Mouse (Mus musculus): Measurements from ENCODE around the gene Scarf1. TPM values are rescaled to one million over a fixed set of nuclear protein-coding genes. Genes with fewer than 3 reads are reported as not detected.

Scarf1 gene
- total and polyA plus RNA-seq, 3 experiments: 0.24 to 0.90 (median 0.76) TPM

DNA sequence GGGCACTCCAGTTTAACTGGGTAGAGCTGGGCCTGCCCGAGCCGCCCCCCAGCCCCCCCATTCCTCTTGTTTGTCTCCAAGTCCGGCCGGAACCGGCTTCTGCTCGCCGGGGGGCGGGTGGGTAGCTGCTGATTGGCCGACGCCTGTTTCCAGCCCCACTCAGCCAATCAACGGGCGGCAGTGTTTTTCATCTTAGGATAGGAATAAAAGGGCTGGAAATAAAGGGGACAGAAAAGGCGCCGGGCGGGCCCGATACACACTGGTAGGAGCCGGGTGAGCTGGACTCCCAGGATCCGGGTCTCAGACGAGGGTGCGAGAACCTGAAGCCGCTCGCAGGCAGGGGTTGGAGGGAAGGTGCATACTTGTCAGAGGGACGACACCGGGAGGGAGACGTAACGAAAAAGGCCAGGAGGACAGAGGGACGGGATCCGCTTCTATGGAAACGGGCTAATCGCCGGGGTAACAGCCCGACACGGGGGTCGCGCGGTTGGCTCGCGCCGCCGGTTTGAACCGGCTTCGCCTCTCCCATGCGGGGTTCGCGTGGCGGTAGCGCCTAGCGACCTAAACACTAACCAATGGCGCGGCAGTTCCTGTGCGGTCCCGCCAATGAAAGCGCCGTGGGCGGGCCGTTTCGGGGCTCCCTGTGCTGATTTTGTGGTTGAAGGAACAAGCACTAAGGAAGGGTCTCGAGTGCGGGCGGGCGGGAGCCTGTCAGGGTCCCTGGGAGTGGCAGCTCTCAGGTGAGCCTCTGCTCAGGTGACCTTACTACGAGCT, 18.3 kb downstream of the Scarf1 start, which contains the start of gene Slc43a2 (continued):
- TF ChIP-seq CHD2 (IDR thresholded peaks at IDR 0.05; ENCODE audit: low read length) (peak; percentile 84), ZMIZ1 (IDR thresholded peaks at IDR 0.05; ENCODE audit: low read depth, low read length) (peak; percentile 78; the same call in 1 of the 2 replicates), PAX5 (IDR thresholded peaks at IDR 0.05; ENCODE audit: low read length) (no peak), MAFK (IDR thresholded peaks at IDR 0.05; ENCODE audit: insufficient replicate concordance, low read length) (no peak), MYC (IDR thresholded peaks at IDR 0.05; ENCODE audit: low read depth, low read length) (peak; percentile 93), NRF1 (IDR thresholded peaks at IDR 0.05; ENCODE audit: low read depth, low read length) (peak; percentile 49; the same call in 1 of the 2 replicates), MAZ (IDR thresholded peaks at IDR 0.05; ENCODE audit: low read depth, low read length) (0 out of 2 replicates have a peak, but pooled peaks have one; percentile 33), MEF2A (IDR thresholded peaks at IDR 0.05; ENCODE audit: borderline replicate concordance, low read depth, low read length) (0 out of 2 replicates have a peak, but pooled peaks have one; percentile 18)

- peaks cover 6 to 46% of the 10 kb centered on the region in 2 experiments for H3K4me1 ChIP-seq (ENCODE audit: control insufficient read depth in 1 of 2, insufficient read depth in 2 of 2)
- H3K79me2 ChIP-seq (replicated peaks; ENCODE audit: control insufficient read depth, extremely low read depth, insufficient read depth, poor library complexity, severe bottlenecking): no peaks in the 10 kb centered on the region
- H3K27me3 ChIP-seq (replicated peaks): no peaks in the 10 kb centered on the region
- H3K27ac ChIP-seq (ENCODE audit: insufficient read depth, low read depth): peak overlapping the region; percentile 37; the same call in 1 of the 2 replicates
- H3K9me3 ChIP-seq (replicated peaks; ENCODE audit: low read length): no peaks in the 10 kb centered on the region
- DNase-seq (ENCODE audit: extremely low read depth): peak; percentile 88
- peak overlapping the region; percentile 57 to 80 (median 71) for H3K4me3 ChIP-seq (replicated peaks in 1 of 3; ENCODE audit: low read depth in 2 of 3, low read length in 2 of 3, poor library complexity in 1 of 3)
- peaks cover 0 to 15% of the 10 kb centered on the region in 2 experiments for H3K36me3 ChIP-seq (replicated peaks in 1 of 2; ENCODE audit: control insufficient read depth in 1 of 2, insufficient read depth in 1 of 2, low read length in 1 of 2)
- peak; percentile 19; the same call in 1 of the 2 replicates for TF ChIP-seq UBTF (IDR thresholded peaks at IDR 0.05; ENCODE audit: low read depth, low read length)
- 0 out of 2 replicates have a peak, but pooled peaks have one; percentile 15 for TF ChIP-seq NELFE (IDR thresholded peaks at IDR 0.05; ENCODE audit: low read depth, low read length)
- peak; percentile 68 for TF ChIP-seq ETS1 (conservative IDR thresholded peaks at IDR 0.05; ENCODE audit: low read depth, low read length)
- TF ChIP-seq EP300 (IDR thresholded peaks at IDR 0.05; ENCODE audit: low read length): peak; percentile 32; the same call in 1 of the 2 replicates
- TF ChIP-seq MXI1 (IDR thresholded peaks at IDR 0.05; ENCODE audit: low read depth, low read length): peak; percentile 84
- 0 out of 2 replicates have a peak, but pooled peaks have one; percentile 16 for TF ChIP-seq MAZ (IDR thresholded peaks at IDR 0.05; ENCODE audit: low read depth, low read length)
- no peak for TF ChIP-seq ZC3H11A (IDR thresholded peaks at IDR 0.05; ENCODE audit: low read depth, low read length)
- peak; percentile 81 for TF ChIP-seq MAX (IDR thresholded peaks at IDR 0.05; ENCODE audit: low read length)
- TF ChIP-seq SIN3A (IDR thresholded peaks at IDR 0.05; ENCODE audit: low read length): peak; percentile 91
- peak; percentile 25; the same call in 1 of the 2 replicates for TF ChIP-seq ZKSCAN1 (IDR thresholded peaks at IDR 0.05; ENCODE audit: borderline replicate concordance, low read depth, low read length)
- TF ChIP-seq GABPA (IDR thresholded peaks at IDR 0.05; ENCODE audit: insufficient replicate concordance, low read depth, low read length): no peak
- TF ChIP-seq MAFK (IDR thresholded peaks at IDR 0.05; ENCODE audit: insufficient replicate concordance, low read length): peak; percentile 93
- peak; percentile 87 for TF ChIP-seq TBP (conservative IDR thresholded peaks at IDR 0.05; ENCODE audit: low read depth, low read length)
- TF ChIP-seq POLR2A (IDR thresholded peaks at IDR 0.05; ENCODE audit: low read depth, low read length): peak; percentile 69; the same call in 1 of the 2 replicates
- no peak for TF ChIP-seq JUND (conservative IDR thresholded peaks at IDR 0.05; ENCODE audit: low read depth, low read length)
- no peak; the same call in 1 of the 2 replicates for TF ChIP-seq RAD21 (IDR thresholded peaks at IDR 0.05; ENCODE audit: low read depth, low read length)
- peak; percentile 64 for TF ChIP-seq HCFC1 (IDR thresholded peaks at IDR 0.05; ENCODE audit: low read depth, low read length)
- TF ChIP-seq MYC (IDR thresholded peaks at IDR 0.05; ENCODE audit: low read depth, low read length): peak; percentile 84
- no peak for TF ChIP-seq MEF2A (IDR thresholded peaks at IDR 0.05; ENCODE audit: borderline replicate concordance, low read depth, low read length)
- TF ChIP-seq CHD2 (IDR thresholded peaks at IDR 0.05; ENCODE audit: low read length): no peak
- peak; percentile 11; the same call in 1 of the 2 replicates for TF ChIP-seq USF2 (conservative IDR thresholded peaks at IDR 0.05; ENCODE audit: low read depth, low read length)
- peak; percentile 54; the same call in 1 of the 2 replicates for TF ChIP-seq IRF4 (IDR thresholded peaks at IDR 0.05; ENCODE audit: low read depth, low read length)
- TF ChIP-seq PAX5 (IDR thresholded peaks at IDR 0.05; ENCODE audit: low read length): no peak
- TF ChIP-seq ZNF384 (IDR thresholded peaks at IDR 0.05; ENCODE audit: low read depth, low read length): peak; percentile 99
- TF ChIP-seq TCF12 (IDR thresholded peaks at IDR 0.05; ENCODE audit: low read depth, low read length): peak; percentile 56; the same call in 1 of the 2 replicates
- TF ChIP-seq ELF1 (IDR thresholded peaks at IDR 0.05; ENCODE audit: low read depth, low read length): peak; percentile 83
- peak overlapping the region; percentile 83 for H3K4me2 ChIP-seq (ENCODE audit: insufficient read depth, low read depth, poor library complexity, severe bottlenecking)
- dilution Hi-C loops (cut with MboI; ENCODE audit: extremely low pct_ligation_motif_present, extremely low pct_unique_long_range_greater_than_20kb, low sequenced_read_pairs) (no loop called here), in situ Hi-C loops (cut with MboI; ENCODE audit: low pct_ligation_motif_present, low pct_unique_long_range_greater_than_20kb, low sequenced_read_pairs) (loop anchor here (5.0 kb wide), 1 partner anchor 40 kb away; no protein-coding TSS in a partner anchor)
- peak overlapping the region; percentile 41 for H3K9ac ChIP-seq (ENCODE audit: insufficient read depth, low read depth)
Measured at GRCm38 (mm10) chr11:75532340-75533277, 19.3 kb downstream of the Scarf1 start.

Data from CH12.LX (cell line).